Mouse (Mus musculus) embryonic facial prominence, embryonic 14.5 days (tissue): Measurements from ENCODE around the gene Plcb4. TPM values are rescaled to one million over a fixed set of nuclear protein-coding genes. Genes with fewer than 3 reads are reported as not detected.

Experiments
- ATAC-seq: fragments of 200-750 bp; cut with Nextera tagmentation; 2 replicates; pipeline ENCODE4 v1.8.0; 2017; ENCODE audit warnings: low read depth, moderate number of reproducible peaks, moderate TSS enrichment
- DNase-seq: peaks from one replicate; pipeline ENCODE4 v3.0.0-alpha.2; 2015; ENCODE audit warnings: low spot score
- H3K27ac ChIP-seq: fragments of 300-500 bp; sonication (generic); replicated peaks from 2 replicates; pipeline ENCODE4 v1.5.1; 2014; ENCODE audit warnings: low read depth, mild to moderate bottlenecking, low read length, moderate library complexity
- H3K27me3 ChIP-seq: fragments of 300-500 bp; sonication (generic); replicated peaks from 2 replicates; pipeline ENCODE4 v1.6.1; 2014; ENCODE audit warnings: low read length; ENCODE audit not compliant: control insufficient read depth, insufficient read depth
- H3K36me3 ChIP-seq: fragments of 300-500 bp; sonication (generic); 2 replicates; pipeline ENCODE4 v1.6.1; 2014; ENCODE audit warnings: low read length, mixed read lengths; ENCODE audit not compliant: control insufficient read depth, insufficient read depth
- H3K4me1 ChIP-seq: fragments of 300-500 bp; sonication (generic); 2 replicates; pipeline ENCODE4 v1.6.1; 2014; ENCODE audit warnings: antibody characterized with exemption, low read length; ENCODE audit not compliant: control insufficient read depth, insufficient read depth
- H3K4me2 ChIP-seq: fragments of 300-500 bp; sonication (generic); 2 replicates; pipeline ENCODE4 v1.6.1; 2014; ENCODE audit warnings: low read depth, mild to moderate bottlenecking, low read length, moderate library complexity, mixed read lengths
- H3K4me3 ChIP-seq: fragments of 300-500 bp; sonication (generic); 2 replicates; pipeline ENCODE4 v1.5.1; 2014; ENCODE audit warnings: low read depth, mild to moderate bottlenecking, low read length
- H3K9ac ChIP-seq: fragments of 300-500 bp; sonication (generic); 2 replicates; pipeline ENCODE4 v1.6.1; 2014; ENCODE audit warnings: low read depth, mild to moderate bottlenecking, low read length, moderate library complexity, mixed read lengths
- H3K9me3 ChIP-seq: fragments of 300-500 bp; sonication (generic); 2 replicates; pipeline ENCODE4 v1.6.1; 2016; ENCODE audit warnings: low read length; ENCODE audit not compliant: control insufficient read depth
- WGBS: fragments of 180-500 bp; shearing (Covaris S2); extraction: QIAGEN DNeasy Blood & Tissue Kit; methylation state at CpG from one replicate; pipeline ENCODE4 v1.1.7; 2014; 5-methylcytosine and 5-hydroxymethylcytosine counted together
- polyA plus RNA-seq: library from polyadenylated mRNA; unstranded; fragments of >200 nt; fragmentation: Nextera tagmentation; extraction: Ambion mirVana; gene quantifications from 2 replicates; pipeline ENCODE4 v1.2.1, GENCODE M21; 2014

Plcb4 gene
- polyA plus RNA-seq, 1 experiment from 2014 or later = 20.8 TPM

DNA sequence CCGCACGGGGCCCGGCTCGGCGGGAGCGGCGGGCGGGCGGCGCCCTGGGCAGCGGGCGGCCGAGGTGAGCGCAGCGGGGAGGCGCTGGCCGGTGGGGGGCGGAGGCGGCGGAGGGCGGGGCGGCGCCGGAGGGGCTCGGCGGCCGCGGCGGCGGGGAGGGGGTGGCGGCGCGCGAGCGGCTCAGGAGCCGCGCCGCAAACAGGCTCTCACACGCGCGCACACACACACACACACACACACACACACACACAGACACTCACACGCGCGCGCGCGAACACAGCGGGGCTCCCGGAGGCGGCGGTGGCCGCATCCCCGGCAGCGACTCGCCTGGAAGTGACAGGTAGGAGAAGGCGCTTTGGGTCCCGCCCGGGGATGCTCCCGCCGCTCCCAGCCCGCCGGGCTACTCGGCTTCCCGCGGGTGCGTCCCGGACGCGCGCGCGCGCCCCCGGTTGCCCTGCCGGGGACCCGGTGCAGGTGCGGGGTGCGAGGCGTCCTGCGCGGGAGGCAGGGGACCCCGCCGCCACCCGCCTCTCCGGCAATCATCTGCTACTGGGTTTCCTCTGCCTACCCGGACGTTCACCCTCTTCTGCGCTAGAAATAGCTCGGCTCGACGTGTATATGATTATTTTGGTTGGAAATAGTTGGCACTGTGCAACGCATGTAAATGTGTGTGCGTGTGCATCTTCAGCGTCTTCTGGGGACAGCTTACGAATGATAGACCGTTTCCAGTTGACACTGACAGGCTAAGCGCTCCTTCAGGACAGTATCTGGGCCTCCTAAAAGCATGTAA is 775 bp downstream of the Plcb4 start:
- ATAC-seq (peak; percentile 66), DNase-seq (peak; percentile 54)
- Histone ChIP-seq H3K27ac (peak overlapping the region; percentile 93), H3K4me3 (peak overlapping the region; percentile 79), H3K4me2 (peak overlapping the region; percentile 87), H3K27me3 (no peaks in the 10 kb centered on the region), H3K4me1 (no peaks in the 10 kb centered on the region), H3K9me3 (no peaks in the 10 kb centered on the region), H3K36me3 (no peaks in the 10 kb centered on the region), H3K9ac (peak overlapping the region; percentile 91)
- WGBS = under 1% methylated on average over 28 of the region's 97 CpGs

DNA sequence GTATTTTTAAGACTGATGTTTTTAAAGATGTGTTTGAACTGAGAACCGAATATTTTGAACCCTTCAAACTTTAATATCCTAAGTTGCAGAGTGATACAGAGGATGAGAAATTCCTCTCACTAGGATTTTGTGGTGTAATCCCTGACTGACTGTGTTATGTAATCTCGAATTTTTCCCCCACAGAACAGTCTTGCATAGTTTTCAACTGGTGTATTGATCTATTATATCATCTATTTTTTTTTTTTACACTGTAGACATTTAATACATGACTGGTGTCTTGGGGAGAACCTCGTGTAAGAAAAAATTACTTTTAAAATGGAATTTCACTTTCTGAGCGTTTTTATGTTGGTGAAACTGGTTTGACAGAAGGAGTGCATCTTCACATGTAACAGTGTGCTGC is 2.0 kb downstream of the Plcb4 start:
- Histone ChIP-seq H3K4me3 (no peak overlapping the region), H3K9me3 (no peaks in the 10 kb centered on the region), H3K27me3 (no peaks in the 10 kb centered on the region), H3K27ac (no peak overlapping the region), H3K4me2 (peak overlapping the region; percentile 87; the same call in 1 of the 2 replicates), H3K36me3 (no peaks in the 10 kb centered on the region), H3K9ac (no peak overlapping the region), H3K4me1 (no peaks in the 10 kb centered on the region)
- ATAC-seq (no peak), DNase-seq (no peak)
- WGBS = 54% methylated on average over 4 of the region's 4 CpGs

DNA sequence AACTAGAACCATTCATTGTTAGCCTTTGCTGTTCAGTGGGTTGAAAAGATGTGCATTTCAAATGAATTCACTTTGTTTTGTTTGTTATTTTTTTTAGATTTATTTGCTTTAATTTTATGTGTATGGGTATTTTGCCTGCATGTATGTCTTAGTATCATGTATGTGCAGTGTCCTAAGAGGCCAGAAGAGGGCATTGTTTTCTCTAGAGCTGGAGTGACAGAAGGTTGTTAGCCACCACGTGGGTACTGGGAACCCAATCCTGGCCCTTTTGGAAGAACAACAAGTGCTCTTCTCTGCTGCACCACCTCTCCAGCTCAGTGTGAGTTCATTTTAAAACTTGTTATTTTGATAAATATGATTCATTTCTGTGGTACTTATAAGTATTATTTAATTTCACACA is 5.0 kb downstream of the Plcb4 start:
- H3K27me3 ChIP-seq = no peaks in the 10 kb centered on the region
- H3K9ac ChIP-seq = no peak overlapping the region
- no peaks in the 10 kb centered on the region for H3K36me3 ChIP-seq
- H3K4me2 ChIP-seq = no peak overlapping the region
- ATAC-seq (no peak), DNase-seq (no peak)
- H3K4me1 ChIP-seq = no peaks in the 10 kb centered on the region
- no peak overlapping the region for H3K4me3 ChIP-seq
- WGBS = 74% methylated on average over 1 of the region's 1 CpGs
- H3K9me3 ChIP-seq = no peaks in the 10 kb centered on the region
- no peak overlapping the region for H3K27ac ChIP-seq

DNA sequence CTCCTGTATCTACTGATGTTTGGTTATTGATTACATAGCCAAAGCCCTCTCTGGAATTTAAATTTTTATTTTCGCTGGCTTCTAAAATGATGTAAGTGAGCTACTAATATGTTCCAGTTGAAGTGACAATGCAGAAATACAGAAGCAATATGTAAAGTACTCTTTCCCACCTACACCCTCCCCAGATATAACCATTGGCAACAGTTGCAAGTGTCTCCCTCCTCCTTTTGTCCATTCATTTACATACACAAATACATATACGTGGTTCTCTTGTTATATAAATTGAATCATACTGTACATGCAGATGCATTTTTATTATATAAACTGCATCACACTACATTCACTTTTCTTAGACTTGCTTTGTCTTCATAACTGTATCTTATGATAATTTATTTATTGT is 8.7 kb downstream of the Plcb4 start:
- H3K9ac ChIP-seq = no peak overlapping the region
- H3K4me2 ChIP-seq = no peak overlapping the region
- H3K4me3 ChIP-seq = no peak overlapping the region
- no peaks in the 10 kb centered on the region for H3K27me3 ChIP-seq
- WGBS = 92% methylated on average over 2 of the region's 2 CpGs
- H3K27ac ChIP-seq = no peak overlapping the region
- no peak for ATAC-seq
- H3K36me3 ChIP-seq = no peaks in the 10 kb centered on the region
- no peaks in the 10 kb centered on the region for H3K9me3 ChIP-seq
- H3K4me1 ChIP-seq = no peaks in the 10 kb centered on the region
- DNase-seq = no peak

DNA sequence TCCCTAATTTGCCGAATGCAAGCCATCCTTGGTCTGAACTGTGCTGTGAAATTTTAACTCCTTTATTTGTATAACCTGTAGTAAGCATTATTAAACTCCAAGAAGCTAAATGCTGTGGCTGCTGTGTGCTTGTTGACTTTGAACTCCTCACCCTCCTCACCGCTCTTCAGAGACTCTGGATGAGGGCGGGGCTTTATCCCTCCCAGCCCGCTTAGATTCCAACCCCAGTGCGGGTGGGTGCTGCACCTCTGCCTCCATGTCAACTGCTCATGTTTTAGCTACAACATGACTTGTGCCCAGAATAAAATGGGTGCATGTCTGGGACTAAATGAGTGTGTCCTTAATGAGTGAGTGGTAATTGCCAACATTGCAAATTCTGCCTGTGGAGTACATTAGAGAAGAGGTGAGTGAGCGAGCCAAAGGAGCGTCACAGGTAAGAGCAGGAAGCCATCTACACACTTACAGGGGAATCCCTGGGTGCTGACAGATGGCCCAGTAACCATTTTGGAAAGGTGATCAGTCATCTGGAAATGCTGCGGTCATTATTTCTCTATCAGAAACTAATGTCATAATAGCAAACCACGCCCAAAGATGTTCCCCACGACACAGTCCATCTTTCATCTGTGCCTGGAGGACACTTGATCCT is 13.8 kb downstream of the Plcb4 start:
- no peaks in the 10 kb centered on the region for H3K36me3 ChIP-seq
- no peak overlapping the region for H3K4me3 ChIP-seq
- H3K9ac ChIP-seq = no peak overlapping the region
- H3K9me3 ChIP-seq = no peaks in the 10 kb centered on the region
- 70% methylated on average over 10 of the region's 10 CpGs for WGBS
- H3K4me2 ChIP-seq = no peak overlapping the region
- no peak overlapping the region for H3K27ac ChIP-seq
- no peak for ATAC-seq
- H3K27me3 ChIP-seq = no peaks in the 10 kb centered on the region
- H3K4me1 ChIP-seq = no peaks in the 10 kb centered on the region
- no peak for DNase-seq

DNA sequence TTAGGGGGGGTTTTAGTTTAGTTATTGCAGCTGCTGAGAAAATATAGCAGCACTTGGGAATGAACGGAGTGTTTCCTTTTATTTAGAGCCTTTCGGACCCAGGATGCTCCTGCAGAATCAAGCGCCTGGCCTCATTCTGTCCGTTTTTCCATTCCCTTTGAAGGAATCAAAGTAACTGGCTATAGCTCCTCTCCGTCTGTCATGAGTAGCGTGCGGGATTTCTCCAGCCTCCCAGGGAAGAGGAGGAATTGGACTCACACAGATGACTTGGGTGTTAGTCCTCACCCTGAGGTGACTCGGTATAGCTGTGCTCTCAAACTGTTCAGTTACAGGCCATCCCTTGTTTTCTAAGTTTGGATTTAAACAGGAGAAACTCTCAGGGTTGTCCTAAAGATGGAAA is 14.8 kb downstream of the Plcb4 start:
- no peak overlapping the region for H3K4me2 ChIP-seq
- 86% methylated on average over 8 of the region's 8 CpGs for WGBS
- ATAC-seq = no peak

DNA sequence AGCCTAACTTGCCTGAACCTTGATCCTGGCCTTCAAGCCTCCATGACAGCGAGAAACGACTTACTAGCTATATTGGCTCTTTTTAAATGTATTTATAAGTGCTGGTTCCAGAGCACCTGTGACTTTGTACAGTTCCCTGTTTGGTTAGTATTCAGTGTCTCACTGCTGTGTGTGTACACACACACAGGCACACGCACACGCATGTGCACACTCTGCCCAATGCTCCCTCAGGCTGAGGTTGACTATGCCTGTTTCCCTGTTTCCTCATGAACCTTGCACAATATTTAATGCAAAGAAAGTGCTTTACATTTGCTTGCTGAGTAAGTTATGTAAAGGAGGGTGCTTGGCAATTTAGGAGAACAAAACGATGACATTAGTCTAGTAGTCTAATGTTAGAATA is 16.5 kb downstream of the Plcb4 start:
- Histone ChIP-seq H3K9me3 (no peaks in the 10 kb centered on the region), H3K27me3 (no peaks in the 10 kb centered on the region), H3K36me3 (no peaks in the 10 kb centered on the region), H3K4me2 (no peak overlapping the region), H3K9ac (no peak overlapping the region), H3K4me1 (no peaks in the 10 kb centered on the region), H3K27ac (no peak overlapping the region), H3K4me3 (no peak overlapping the region)
- no peak for ATAC-seq
- WGBS = 88% methylated on average over 5 of the region's 5 CpGs
- no peak for DNase-seq

More for the DNA sequence above, 14.8 kb downstream of the Plcb4 start:
- Histone ChIP-seq H3K27ac (no peak overlapping the region), H3K9ac (no peak overlapping the region), H3K9me3 (no peaks in the 10 kb centered on the region), H3K4me1 (no peaks in the 10 kb centered on the region), H3K36me3 (no peaks in the 10 kb centered on the region), H3K27me3 (no peaks in the 10 kb centered on the region), H3K4me3 (no peak overlapping the region)
- DNase-seq = no peak

DNA sequence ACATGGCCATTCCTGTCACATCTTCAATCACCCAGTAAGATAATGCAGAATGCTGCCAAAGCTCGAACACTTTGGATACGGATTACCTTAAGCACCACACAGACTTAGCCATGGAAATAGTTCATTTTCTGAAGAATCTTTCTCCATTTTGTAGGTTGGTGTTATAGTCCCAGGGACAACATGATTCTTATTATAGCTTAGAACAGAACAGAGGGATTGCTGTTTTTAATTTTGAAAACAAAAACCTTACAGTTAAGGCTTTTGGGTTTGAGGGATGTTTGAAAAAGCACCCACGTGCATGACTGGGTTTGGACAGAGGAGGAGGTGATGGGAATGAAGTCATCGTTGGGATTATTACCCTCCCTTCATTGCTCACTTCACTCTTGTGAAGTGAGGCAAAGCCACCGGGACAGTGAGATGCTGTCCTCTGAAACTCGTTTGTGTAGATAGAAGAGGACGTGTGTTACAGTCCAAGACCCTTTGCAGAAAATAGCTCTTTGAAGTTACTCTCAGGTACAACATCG is 18.2 kb downstream of the Plcb4 start:
- H3K4me3 ChIP-seq = no peak overlapping the region
- 55% methylated on average over 8 of the region's 8 CpGs for WGBS
- DNase-seq (no peak), ATAC-seq (no peak)
- H3K9ac ChIP-seq = no peak overlapping the region
- no peaks in the 10 kb centered on the region for H3K36me3 ChIP-seq
- no peak overlapping the region for H3K4me2 ChIP-seq
- no peaks in the 10 kb centered on the region for H3K27me3 ChIP-seq
- no peaks in the 10 kb centered on the region for H3K9me3 ChIP-seq
- no peak overlapping the region for H3K27ac ChIP-seq
- H3K4me1 ChIP-seq = no peaks in the 10 kb centered on the region
